Mouse (Mus musculus): Measurements from ENCODE around the gene Tlr8. TPM values are rescaled to one million over a fixed set of nuclear protein-coding genes. Genes with fewer than 3 reads are reported as not detected.

Gene Tlr8
- not detected for polyA plus RNA-seq (2017; shearing (Covaris generic))

GRCm38 (mm10) chrX:167264086-167264485, at the start of gene Tlr8:
TSS of gene Tlr8 (minus strand) at chrX:167264329.

DNA sequence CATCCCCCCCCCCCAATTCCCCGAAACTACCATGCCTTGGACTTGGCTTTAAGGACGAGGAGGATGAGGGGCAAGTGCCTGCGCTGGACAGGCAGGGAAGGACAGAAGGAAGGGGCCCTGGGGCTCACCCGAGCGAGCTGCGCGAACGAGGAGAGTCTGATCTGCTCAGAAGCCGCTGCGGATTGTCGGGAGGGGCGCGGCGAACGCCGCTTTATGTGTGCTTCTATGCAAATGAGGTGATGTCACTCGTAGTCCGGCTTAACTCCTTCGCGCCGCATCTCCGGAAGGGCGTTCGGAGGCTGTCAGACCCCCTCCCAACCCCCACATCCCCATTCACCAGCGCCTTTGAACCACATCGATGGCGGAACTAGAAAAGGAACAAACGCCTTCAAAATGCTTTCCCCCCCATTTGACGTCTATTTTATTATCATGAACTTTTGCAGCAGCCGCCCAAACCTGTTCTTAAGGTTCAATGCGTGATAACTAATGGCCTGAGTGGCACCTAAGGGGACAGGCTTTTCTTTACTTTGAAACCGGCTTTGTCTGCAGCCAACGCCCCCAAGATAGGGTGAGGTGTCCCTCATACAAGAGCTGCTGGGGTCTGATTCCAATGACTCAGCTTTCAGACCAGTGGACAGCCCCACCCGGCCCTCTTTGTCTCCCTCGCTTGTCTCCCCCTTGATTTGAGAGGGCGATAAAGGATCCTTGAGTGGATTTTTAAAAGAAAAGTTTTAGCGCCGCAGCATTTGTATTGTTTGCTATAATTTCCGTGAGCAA, 55.0 kb downstream of the Tlr8 start, which contains the start of gene Tmsb4x:
Gene Tmsb4x (minus strand): TSS at position 338 of the 777 bp plus-strand sequence.

Other genes starting within 250 kb of the Tlr8 start
- gene Tmsb4x, start 55.0 kb downstream of the Tlr8 start, polyA plus RNA-seq (2017; shearing (Covaris generic)), result over 10,000 TPM; 15,282 to 18,141 TPM
- 10 to 100 TPM in 1 of 2 experiments, 1 to 10 TPM in 1; 5.4 to 12.0 TPM for gene Tlr7, start 66.2 kb upstream of the Tlr8 start, polyA plus RNA-seq (2017; shearing (Covaris generic))
- gene Prps2, start 118.4 kb upstream of the Tlr8 start, polyA plus RNA-seq (2017; shearing (Covaris generic)), result 10 to 100 TPM; 56.9 to 74.0 TPM